Mouse (Mus musculus): ENCODE measurements at regions not wholly inside any gene's neighbourhood (a gene's known extent, or its start where the extent isn't known, plus 50 kb on each side); places are given as distances from the start of the nearest gene placed in this dataset.

GRCm38 (mm10) chr13:111936983-111937382 is 128.2 kb upstream of the Map3k1 start:
- TF ChIP-seq POLR2A (IDR thresholded peaks at IDR 0.05; ENCODE audit: borderline replicate concordance, low read depth, low read length) (no peak), CTCF (IDR thresholded peaks at IDR 0.05; ENCODE audit: low read depth, low read length) (no peak)
- Histone ChIP-seq H3K4me1 (ENCODE audit: control insufficient read depth, insufficient read depth, low read length) (peaks cover 73% of the 10 kb centered on the region), H3K27ac (ENCODE audit: insufficient read depth, low read depth, low read length) (peak overlapping the region; percentile 96), H3K4me3 (ENCODE audit: insufficient read depth, low read length) (no peak overlapping the region)

GRCm38 (mm10) chr13:111938896-111939422 is 130.2 kb upstream of the Map3k1 start:
- Histone ChIP-seq H3K27ac (ENCODE audit: insufficient read depth, low read depth, low read length) (no peak overlapping the region), H3K4me3 (ENCODE audit: insufficient read depth, low read length) (no peak overlapping the region), H3K4me1 (ENCODE audit: control insufficient read depth, insufficient read depth, low read length) (peaks cover 79% of the 10 kb centered on the region)
- TF ChIP-seq POLR2A (IDR thresholded peaks at IDR 0.05; ENCODE audit: borderline replicate concordance, low read depth, low read length) (no peak), CTCF (IDR thresholded peaks at IDR 0.05; ENCODE audit: low read depth, low read length) (no peak)

GRCm38 (mm10) chr13:111939534-111940115 is 130.8 kb upstream of the Map3k1 start:
- TF ChIP-seq POLR2A (IDR thresholded peaks at IDR 0.05; ENCODE audit: borderline replicate concordance, low read depth, low read length) = no peak
- TF ChIP-seq CTCF (IDR thresholded peaks at IDR 0.05; ENCODE audit: low read depth, low read length) = no peak
- no peak overlapping the region for H3K4me3 ChIP-seq (ENCODE audit: insufficient read depth, low read length)
- H3K27ac ChIP-seq (ENCODE audit: insufficient read depth, low read depth, low read length) = no peak overlapping the region
- H3K4me1 ChIP-seq (ENCODE audit: control insufficient read depth, insufficient read depth, low read length) = peaks cover 78% of the 10 kb centered on the region

GRCm38 (mm10) chr13:111940275-111940674 is 131.5 kb upstream of the Map3k1 start:
- no peak overlapping the region for H3K27ac ChIP-seq (ENCODE audit: insufficient read depth, low read depth, low read length)
- H3K4me3 ChIP-seq (ENCODE audit: insufficient read depth, low read length) = no peak overlapping the region
- peaks cover 80% of the 10 kb centered on the region for H3K4me1 ChIP-seq (ENCODE audit: control insufficient read depth, insufficient read depth, low read length)
- TF ChIP-seq POLR2A (IDR thresholded peaks at IDR 0.05; ENCODE audit: borderline replicate concordance, low read depth, low read length) = no peak
- TF ChIP-seq CTCF (IDR thresholded peaks at IDR 0.05; ENCODE audit: low read depth, low read length) = no peak

- H3K4me1 ChIP-seq (ENCODE audit: control insufficient read depth, insufficient read depth, low read length) = peaks cover 80% of the 10 kb centered on the region
- TF ChIP-seq CTCF (IDR thresholded peaks at IDR 0.05; ENCODE audit: low read depth, low read length) = no peak
- no peak for TF ChIP-seq POLR2A (IDR thresholded peaks at IDR 0.05; ENCODE audit: borderline replicate concordance, low read depth, low read length)
- no peak overlapping the region for H3K27ac ChIP-seq (ENCODE audit: insufficient read depth, low read depth, low read length)
Measured at GRCm38 (mm10) chr13:111940796-111941513, 132.2 kb upstream of the Map3k1 start.

GRCm38 (mm10) chr13:111941946-111942345 is 133.2 kb upstream of the Map3k1 start:
- TF ChIP-seq CTCF (IDR thresholded peaks at IDR 0.05; ENCODE audit: low read depth, low read length) (no peak), POLR2A (IDR thresholded peaks at IDR 0.05; ENCODE audit: borderline replicate concordance, low read depth, low read length) (no peak)
- H3K4me1 ChIP-seq (ENCODE audit: control insufficient read depth, insufficient read depth, low read length) = peaks cover 72% of the 10 kb centered on the region
- peak overlapping the region; percentile 53 for H3K27ac ChIP-seq (ENCODE audit: insufficient read depth, low read depth, low read length)
- H3K4me3 ChIP-seq (ENCODE audit: insufficient read depth, low read length) = no peak overlapping the region

More at GRCm38 (mm10) chr13:111940796-111941513, 132.2 kb upstream of the Map3k1 start:
- H3K4me3 ChIP-seq (ENCODE audit: insufficient read depth, low read length) = no peak overlapping the region

- Histone ChIP-seq H3K27ac (ENCODE audit: insufficient read depth, low read depth, low read length) (peak overlapping the region; percentile 95), H3K4me1 (ENCODE audit: control insufficient read depth, insufficient read depth, low read length) (peaks cover 58% of the 10 kb centered on the region), H3K4me3 (ENCODE audit: insufficient read depth, low read length) (no peak overlapping the region)
- TF ChIP-seq POLR2A (IDR thresholded peaks at IDR 0.05; ENCODE audit: borderline replicate concordance, low read depth, low read length) (no peak), CTCF (IDR thresholded peaks at IDR 0.05; ENCODE audit: low read depth, low read length) (no peak)
Measured at GRCm38 (mm10) chr13:111943392-111944088, 134.7 kb upstream of the Map3k1 start.

GRCm38 (mm10) chr13:111944089-111944406 is 135.3 kb upstream of the Map3k1 start:
- H3K27ac ChIP-seq (ENCODE audit: insufficient read depth, low read depth, low read length) = peak overlapping the region; percentile 95
- TF ChIP-seq POLR2A (IDR thresholded peaks at IDR 0.05; ENCODE audit: borderline replicate concordance, low read depth, low read length) = no peak
- TF ChIP-seq CTCF (IDR thresholded peaks at IDR 0.05; ENCODE audit: low read depth, low read length) = no peak

GRCm38 (mm10) chr13:111946271-111946670 is 137.5 kb upstream of the Map3k1 start:
- no peak overlapping the region for H3K4me3 ChIP-seq (ENCODE audit: insufficient read depth, low read length)

More at GRCm38 (mm10) chr13:111944089-111944406, 135.3 kb upstream of the Map3k1 start:
- Histone ChIP-seq H3K4me3 (ENCODE audit: insufficient read depth, low read length) (no peak overlapping the region), H3K4me1 (ENCODE audit: control insufficient read depth, insufficient read depth, low read length) (peaks cover 56% of the 10 kb centered on the region)

GRCm38 (mm10) chr13:111946811-111947210 is 138.0 kb upstream of the Map3k1 start:
- H3K4me3 ChIP-seq (ENCODE audit: insufficient read depth, low read length) = no peak overlapping the region
- H3K27ac ChIP-seq (ENCODE audit: insufficient read depth, low read depth, low read length) = no peak overlapping the region
- H3K4me1 ChIP-seq (ENCODE audit: control insufficient read depth, insufficient read depth, low read length) = peaks cover 40% of the 10 kb centered on the region
- no peak for TF ChIP-seq CTCF (IDR thresholded peaks at IDR 0.05; ENCODE audit: low read depth, low read length)
- TF ChIP-seq POLR2A (IDR thresholded peaks at IDR 0.05; ENCODE audit: borderline replicate concordance, low read depth, low read length) = no peak

More at GRCm38 (mm10) chr13:111946271-111946670, 137.5 kb upstream of the Map3k1 start:
- no peak for TF ChIP-seq CTCF (IDR thresholded peaks at IDR 0.05; ENCODE audit: low read depth, low read length)
- H3K27ac ChIP-seq (ENCODE audit: insufficient read depth, low read depth, low read length) = no peak overlapping the region
- H3K4me1 ChIP-seq (ENCODE audit: control insufficient read depth, insufficient read depth, low read length) = peaks cover 45% of the 10 kb centered on the region
